20 mouse cellular contexts compared by ENCODE assay signal in the genomic region with DNA sequence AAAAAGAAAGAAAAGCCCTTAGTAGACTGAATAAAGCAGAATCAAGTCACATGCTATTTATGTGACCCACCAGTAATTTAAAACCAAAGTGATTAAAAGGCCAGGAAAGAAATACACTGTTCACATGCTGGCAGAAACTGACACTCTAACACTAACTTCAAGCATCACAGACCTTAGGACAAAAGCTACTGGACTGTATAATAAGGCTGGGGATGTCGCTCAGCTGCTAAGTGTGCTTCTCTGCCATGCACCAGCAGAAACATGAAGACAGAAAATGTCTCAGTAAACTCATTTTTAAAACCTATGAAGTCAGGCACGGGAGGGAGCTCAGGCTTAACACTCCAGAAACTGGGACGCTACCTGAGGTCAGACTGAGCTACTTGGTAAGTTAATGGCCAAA. TPM values are rescaled to one million over a fixed set of nuclear protein-coding genes. Genes with fewer than 3 reads are reported as not detected.
"Had no signal": no experiment of that assay in that cellular context is flagged by ENCODE, and none has a peak within 500 bp of the region (broad histone marks: within the 10 kb centered on the region; RNA-seq: fewer than 3 reads in every experiment).

No protein-coding gene starts in this region.

- H3K4me2 ChIP-seq: lung, embryonic 14.5 days; midbrain, embryonic 12.5 days; neural tube, embryonic 13.5 days; neural tube, embryonic 15.5 days had no signal

- H3K4me1 ChIP-seq: midbrain, embryonic 10.5 days; midbrain, embryonic 12.5 days; neural tube, embryonic 13.5 days; neural tube, embryonic 15.5 days had no signal

- H3K27me3 ChIP-seq: midbrain, embryonic 12.5 days; neural tube, embryonic 13.5 days; neural tube, embryonic 15.5 days had no signal

- ATAC-seq: midbrain, embryonic 16.5 days had no signal

- H3K27ac ChIP-seq: midbrain, embryonic 10.5 days; midbrain, embryonic 12.5 days; neural tube, embryonic 13.5 days; neural tube, embryonic 15.5 days had no signal

- H3K4me3 ChIP-seq: midbrain, embryonic 10.5 days; midbrain, embryonic 12.5 days; myocyte; neural tube, embryonic 13.5 days; neural tube, embryonic 15.5 days had no signal

- H3K9me3 ChIP-seq: midbrain, embryonic 10.5 days; midbrain, embryonic 12.5 days; neural tube, embryonic 13.5 days; neural tube, embryonic 15.5 days had no signal

- DNase-seq: lung, embryonic 14.5 days; lung, postnatal 10 days; lung, postnatal 4 days; midbrain, embryonic 14.5 days; retina, postnatal 1 day; right cerebral cortex, adult 18-20 months; right cerebral cortex, postnatal 25 days; right cerebral cortex, postnatal 4 days; spleen, adult 18-20 months; thymus, adult 18-20 months; thymus, postnatal 14 days; thymus, postnatal 36 days had no signal

- H3K9ac ChIP-seq: lung, embryonic 14.5 days; midbrain, embryonic 12.5 days; neural tube, embryonic 13.5 days; neural tube, embryonic 15.5 days had no signal

RNA-seq across cellular contexts. Expression of a gene that starts 12.4 kb away (rescaled TPM):
- total RNA-seq: megakaryocyte, adult 5-6 weeks; megakaryocyte-erythroid progenitor cell, adult 5-6 weeks had no signal

RNA-seq across cellular contexts. Expression of a gene that starts 28.1 kb away (rescaled TPM):
- total RNA-seq: megakaryocyte, adult 5-6 weeks; megakaryocyte-erythroid progenitor cell, adult 5-6 weeks had no signal
